Mouse (Mus musculus): ENCODE results near the gene Haghl.

GRCm38 (mm10) chr17:25827546-25828222 is 42.2 kb upstream of the Haghl start:
- TF ChIP-seq POLR2A (IDR thresholded peaks at IDR 0.05; ENCODE audit: insufficient read depth, low read depth, low read length) (no peak), CTCF (IDR thresholded peaks at IDR 0.05) (no peak)

Measured in heart, adult 2 months (tissue).